Mouse (Mus musculus) heart, adult 2 months (tissue): Measurements from ENCODE around the gene Tmem50b.

Source experiments
- CTCF ChIP-seq: fragments of 200-600 bp; IDR thresholded peaks from 2 replicates; pipeline ENCODE4 v1.8.1; 2022; ENCODE audit warnings: antibody characterized with exemption, mild to moderate bottlenecking, moderate library complexity
- POLR2A ChIP-seq: fragments of 200-500 bp; IDR thresholded peaks from 2 replicates; pipeline ENCODE4 v1.6.1; 2011; ENCODE audit warnings: mild to moderate bottlenecking, low read depth, low read length, control low read depth; ENCODE audit not compliant: insufficient read depth

DNA sequence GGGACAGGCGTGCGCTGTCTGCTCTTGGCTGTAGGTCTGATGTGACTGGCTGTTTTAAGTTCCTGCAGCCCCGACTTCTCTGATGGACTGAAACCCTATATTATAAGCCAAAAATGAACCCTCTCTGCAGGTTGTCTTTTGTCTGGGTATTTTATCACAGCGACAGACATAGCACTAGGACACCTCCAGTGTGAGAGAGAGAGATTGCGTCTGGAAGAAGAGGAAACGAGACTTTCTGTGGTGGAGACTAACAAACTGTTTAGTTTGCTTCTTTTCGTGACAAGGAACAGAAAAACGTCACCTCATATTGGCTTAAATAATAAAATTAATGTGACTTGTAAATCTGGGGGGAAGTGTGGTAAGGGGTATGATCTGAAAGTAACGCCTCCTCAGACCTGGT is 4.1 kb upstream of the Tmem50b start:
- TF ChIP-seq CTCF (no peak), POLR2A (no peak)
